Mouse (Mus musculus) stomach, embryonic 16.5 days (tissue): ENCODE results near the gene Rbks. TPM values are rescaled to one million over a fixed set of nuclear protein-coding genes. Genes with fewer than 3 reads are reported as not detected.

Experiments
- ATAC-seq: fragments of 200-750 bp; cut with Nextera tagmentation; 2 replicates; pipeline ENCODE4 v1.8.0; 2017; ENCODE audit warnings: moderate number of reproducible peaks, moderate TSS enrichment; ENCODE audit not compliant: insufficient read depth, low FRiP score
- H3K27ac ChIP-seq: fragments of 300-500 bp; sonication (generic); 2 replicates; pipeline ENCODE4 v1.5.1; 2014; ENCODE audit warnings: low read length
- H3K27me3 ChIP-seq: fragments of 300-500 bp; sonication (generic); 2 replicates; pipeline ENCODE4 v1.6.1; 2014; ENCODE audit warnings: low read length, control low read depth, mixed read lengths; ENCODE audit not compliant: control insufficient read depth, insufficient read depth
- H3K36me3 ChIP-seq: fragments of 300-500 bp; sonication (generic); 2 replicates; pipeline ENCODE4 v1.6.1; 2014; ENCODE audit warnings: low read length; ENCODE audit not compliant: control insufficient read depth, insufficient read depth
- H3K4me1 ChIP-seq: fragments of 300-500 bp; sonication (generic); 2 replicates; pipeline ENCODE4 v1.6.1; 2014; ENCODE audit warnings: low read length, control low read depth, mixed read lengths; ENCODE audit not compliant: control insufficient read depth, insufficient read depth
- H3K4me2 ChIP-seq: fragments of 300-500 bp; sonication (generic); 2 replicates; pipeline ENCODE4 v1.6.1; 2014; ENCODE audit warnings: low read depth, low read length, mixed read lengths
- H3K4me3 ChIP-seq: fragments of 300-500 bp; sonication (generic); replicated peaks from 2 replicates; pipeline ENCODE4 v1.5.1; 2014; ENCODE audit warnings: mild to moderate bottlenecking, low read length
- H3K9ac ChIP-seq: fragments of 300-500 bp; sonication (generic); 2 replicates; pipeline ENCODE4 v1.6.1; 2014; ENCODE audit warnings: low read length
- H3K9me3 ChIP-seq: fragments of 300-500 bp; sonication (generic); replicated peaks from 2 replicates; pipeline ENCODE4 v1.6.1; 2016; ENCODE audit warnings: low read length, control low read depth; ENCODE audit not compliant: control insufficient read depth
- WGBS: fragments of 180-500 bp; shearing (Covaris S2); extraction: QIAGEN DNeasy Blood & Tissue Kit; methylation state at CpG from one replicate; pipeline ENCODE4 v1.1.7; 2014; 5-methylcytosine and 5-hydroxymethylcytosine counted together
- polyA plus RNA-seq: library from polyadenylated mRNA; unstranded; fragments of >200 nt; fragmentation: Nextera tagmentation; extraction: Ambion mirVana; gene quantifications from 2 replicates; pipeline ENCODE4 v1.2.1, GENCODE M21; 2015

Gene Rbks
- polyA plus RNA-seq, 1 experiment from 2014 or later: 8.6 TPM

DNA sequence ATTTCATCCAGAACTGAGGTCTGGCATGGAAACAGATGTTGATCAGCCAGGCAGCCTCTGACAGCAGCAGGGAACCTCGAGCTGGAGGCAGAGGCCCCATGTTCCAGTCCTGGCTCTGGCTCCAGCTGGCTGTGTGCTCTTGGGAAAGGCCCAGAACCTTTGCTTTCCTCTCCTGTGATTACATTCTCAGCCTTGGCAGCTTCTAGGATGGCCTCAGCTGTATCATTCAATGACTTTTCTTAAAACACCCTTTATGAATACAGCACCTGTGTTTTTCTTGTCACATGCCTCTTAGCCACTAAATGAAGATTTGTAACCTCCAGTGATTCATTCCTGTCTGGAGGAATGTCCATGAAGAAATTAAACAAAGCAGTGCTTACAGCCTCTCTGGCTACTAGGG, 31.3 kb downstream of the Rbks start:
- Histone ChIP-seq H3K4me3 (no peak overlapping the region), H3K9ac (no peak overlapping the region), H3K36me3 (no peaks in the 10 kb centered on the region), H3K9me3 (no peaks in the 10 kb centered on the region), H3K4me2 (no peak overlapping the region), H3K4me1 (no peaks in the 10 kb centered on the region), H3K27ac (no peak overlapping the region; the same call in 1 of the 2 replicates), H3K27me3 (no peaks in the 10 kb centered on the region)
- ATAC-seq: no peak
- 25% methylated on average over 1 of the region's 1 CpGs for WGBS

DNA sequence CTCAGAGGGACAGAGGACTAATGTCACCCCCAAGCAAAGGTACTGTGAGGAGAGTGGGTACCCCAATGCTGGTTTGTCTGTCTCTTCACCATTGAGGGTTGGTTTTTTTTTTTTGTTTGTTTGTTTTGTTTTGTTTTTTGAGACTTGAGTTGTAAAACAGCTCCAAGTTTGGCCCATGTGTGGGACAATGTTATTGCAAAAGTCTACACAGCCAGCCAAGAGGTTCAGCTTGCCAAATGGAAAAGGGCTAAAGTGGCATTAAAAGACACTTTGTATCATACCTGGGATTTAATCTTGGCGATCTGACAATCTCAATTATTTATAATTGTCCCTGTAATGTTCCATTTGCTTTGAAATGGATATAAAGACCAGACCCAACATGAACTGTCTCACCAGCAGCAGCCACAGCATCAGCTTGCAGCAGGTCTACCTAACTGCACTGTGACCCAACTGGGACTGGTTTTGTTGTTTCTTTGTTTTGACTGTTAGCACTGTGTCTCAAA, 41.7 kb downstream of the Rbks start:
- Histone ChIP-seq H3K9me3 (0 out of 2 replicates have a peak, but pooled peaks cover 3% of the 10 kb centered on the region), H3K9ac (no peak overlapping the region), H3K36me3 (no peaks in the 10 kb centered on the region), H3K4me2 (no peak overlapping the region), H3K4me3 (no peak overlapping the region), H3K27ac (no peak overlapping the region), H3K27me3 (no peaks in the 10 kb centered on the region), H3K4me1 (no peaks in the 10 kb centered on the region)
- ATAC-seq: no peak
- 76% methylated on average over 1 of the region's 1 CpGs for WGBS

DNA sequence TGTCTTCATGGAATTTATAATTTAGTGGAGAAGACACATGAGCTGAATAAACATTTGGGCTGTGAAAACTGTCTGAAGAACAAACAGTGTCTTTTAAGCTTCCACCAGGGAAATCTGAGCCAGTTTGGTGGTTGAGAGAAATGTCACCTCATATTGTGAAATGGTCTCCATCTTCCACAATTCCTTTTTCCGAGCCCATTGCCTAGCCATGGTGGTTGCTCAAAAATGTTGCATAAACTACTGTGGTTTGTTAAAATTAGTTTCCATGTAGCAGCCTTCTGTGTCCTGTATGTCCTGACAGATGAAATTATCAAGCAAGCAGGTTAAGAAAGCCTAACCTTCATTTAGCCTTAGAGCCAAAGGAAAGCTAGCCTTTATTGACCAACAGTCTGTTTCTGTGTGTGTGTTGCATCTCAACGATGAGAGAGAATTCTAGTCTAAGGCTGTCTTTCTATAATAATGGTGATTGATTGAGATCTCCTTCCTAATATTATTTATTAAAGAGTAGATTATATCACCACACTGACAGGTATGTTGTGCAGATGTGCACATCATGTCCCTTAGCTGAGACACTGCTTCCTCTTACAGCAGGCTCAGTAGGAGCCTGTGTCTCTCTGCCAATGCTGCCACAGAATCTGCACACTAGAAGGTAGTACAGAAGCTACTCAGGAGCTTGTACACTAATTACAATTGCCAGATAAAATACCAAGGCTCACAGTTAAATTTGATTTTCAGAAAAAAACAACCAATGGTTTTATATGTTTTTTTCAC, 46.7 kb downstream of the Rbks start:
- H3K4me1 ChIP-seq: no peaks in the 10 kb centered on the region; the same call in 1 of the 2 replicates
- H3K9me3 ChIP-seq: 0 out of 2 replicates have a peak, but pooled peaks cover 3% of the 10 kb centered on the region
- ATAC-seq: no peak
- H3K27ac ChIP-seq: no peak overlapping the region
- no peak overlapping the region for H3K4me3 ChIP-seq
- H3K4me2 ChIP-seq: no peak overlapping the region
- no peaks in the 10 kb centered on the region for H3K36me3 ChIP-seq
- no peak overlapping the region for H3K9ac ChIP-seq
- H3K27me3 ChIP-seq: no peaks in the 10 kb centered on the region
- WGBS: 85% methylated on average over 2 of the region's 2 CpGs

DNA sequence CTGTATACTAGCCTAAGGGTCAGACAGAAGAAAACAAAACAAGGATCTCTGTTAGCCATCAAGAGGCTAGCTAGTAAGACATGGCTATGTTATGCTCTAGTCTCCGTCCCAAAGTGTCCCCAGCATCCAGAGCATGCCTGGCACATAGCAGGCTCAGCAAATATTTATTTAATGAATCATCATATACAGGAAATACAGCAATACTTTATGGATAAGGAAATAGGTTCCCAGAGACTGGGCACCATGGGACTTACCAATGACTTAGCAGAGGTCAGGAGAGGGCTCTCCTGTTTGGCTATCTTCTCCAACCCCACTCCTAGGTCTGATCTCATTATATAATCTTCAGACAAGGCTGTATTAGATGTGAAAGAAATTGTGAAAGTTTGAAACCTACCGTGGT, 50.1 kb downstream of the Rbks start:
- H3K4me3 ChIP-seq: no peak overlapping the region
- WGBS: 68% methylated on average over 2 of the region's 2 CpGs
- H3K36me3 ChIP-seq: no peaks in the 10 kb centered on the region
- H3K27me3 ChIP-seq: no peaks in the 10 kb centered on the region
- no peaks in the 10 kb centered on the region; the same call in 1 of the 2 replicates for H3K4me1 ChIP-seq
- no peak overlapping the region for H3K27ac ChIP-seq
- H3K9me3 ChIP-seq: no peaks in the 10 kb centered on the region
- no peak for ATAC-seq
- no peak overlapping the region for H3K4me2 ChIP-seq
- no peak overlapping the region for H3K9ac ChIP-seq

DNA sequence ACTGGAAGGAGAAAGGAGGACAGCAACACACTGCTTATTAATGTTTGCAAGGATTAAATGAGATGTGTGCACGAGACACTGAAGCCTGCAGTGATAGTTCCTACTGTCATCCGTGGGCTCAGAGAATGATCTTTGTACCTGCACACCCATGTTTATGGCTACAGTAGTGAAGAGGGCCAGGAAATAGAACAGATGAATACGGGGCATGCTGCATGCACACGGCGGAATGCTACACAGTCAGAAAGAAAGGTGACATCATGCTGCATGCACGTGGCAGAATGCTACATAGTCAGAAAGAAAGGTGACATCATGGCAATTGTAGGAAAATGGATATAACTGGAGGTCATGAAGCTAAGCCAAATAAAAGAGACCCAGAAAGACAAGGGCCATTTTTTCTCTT, 50.9 kb downstream of the Rbks start:
- Histone ChIP-seq H3K27me3 (no peaks in the 10 kb centered on the region), H3K9ac (no peak overlapping the region), H3K4me3 (no peak overlapping the region), H3K4me2 (no peak overlapping the region), H3K27ac (no peak overlapping the region), H3K36me3 (no peaks in the 10 kb centered on the region), H3K4me1 (no peaks in the 10 kb centered on the region; the same call in 1 of the 2 replicates), H3K9me3 (no peaks in the 10 kb centered on the region)
- no peak for ATAC-seq
- 79% methylated on average over 6 of the region's 6 CpGs for WGBS

DNA sequence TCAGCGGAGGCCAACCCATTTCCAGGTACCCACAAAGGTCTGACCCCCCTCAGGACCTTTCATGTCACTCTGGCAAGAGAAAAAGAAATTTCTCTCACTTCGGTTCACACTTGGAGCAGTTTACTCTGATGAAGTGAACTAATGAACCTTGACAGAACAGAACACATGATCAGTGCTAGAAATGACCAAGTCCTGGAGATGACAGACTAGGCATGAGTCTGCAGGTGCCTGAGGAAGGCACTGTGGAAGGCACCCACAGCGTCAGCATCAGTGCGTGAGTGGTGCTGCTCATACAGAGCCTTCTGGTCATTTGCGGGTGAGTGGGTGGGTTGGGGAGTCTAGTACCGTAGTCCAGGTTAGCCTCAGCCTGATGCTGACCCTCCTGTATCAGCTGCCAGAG, 51.6 kb downstream of the Rbks start:
- Histone ChIP-seq H3K27ac (no peak overlapping the region), H3K4me2 (no peak overlapping the region), H3K4me1 (no peaks in the 10 kb centered on the region; the same call in 1 of the 2 replicates), H3K4me3 (no peak overlapping the region), H3K27me3 (no peaks in the 10 kb centered on the region), H3K36me3 (no peaks in the 10 kb centered on the region), H3K9ac (no peak overlapping the region), H3K9me3 (no peaks in the 10 kb centered on the region)
- ATAC-seq: no peak
- 90% methylated on average over 6 of the region's 6 CpGs for WGBS

DNA sequence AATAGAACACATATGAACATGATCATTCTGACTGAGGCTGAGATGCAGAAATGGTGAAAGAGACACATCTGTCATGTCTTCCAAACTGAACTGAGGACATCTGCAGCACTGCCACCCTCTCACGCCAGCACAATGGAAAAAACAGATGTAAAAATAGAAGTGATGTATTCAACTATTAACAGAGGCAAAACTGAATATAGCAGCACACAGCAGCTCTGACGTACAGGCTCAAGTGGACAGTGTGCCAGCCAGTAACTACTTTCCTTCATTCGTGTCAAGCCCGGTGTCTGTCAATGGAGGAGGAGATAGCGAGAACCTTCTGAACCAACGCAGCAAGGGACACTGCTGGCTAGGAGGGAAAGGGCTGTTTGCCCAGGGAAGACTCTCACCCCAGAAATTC, 52.6 kb downstream of the Rbks start:
- WGBS: 78% methylated on average over 6 of the region's 6 CpGs
- Histone ChIP-seq H3K4me3 (no peak overlapping the region), H3K9ac (no peak overlapping the region), H3K36me3 (no peaks in the 10 kb centered on the region), H3K27me3 (no peaks in the 10 kb centered on the region), H3K4me1 (no peaks in the 10 kb centered on the region; the same call in 1 of the 2 replicates), H3K4me2 (no peak overlapping the region), H3K27ac (no peak overlapping the region), H3K9me3 (no peaks in the 10 kb centered on the region)
- no peak for ATAC-seq

DNA sequence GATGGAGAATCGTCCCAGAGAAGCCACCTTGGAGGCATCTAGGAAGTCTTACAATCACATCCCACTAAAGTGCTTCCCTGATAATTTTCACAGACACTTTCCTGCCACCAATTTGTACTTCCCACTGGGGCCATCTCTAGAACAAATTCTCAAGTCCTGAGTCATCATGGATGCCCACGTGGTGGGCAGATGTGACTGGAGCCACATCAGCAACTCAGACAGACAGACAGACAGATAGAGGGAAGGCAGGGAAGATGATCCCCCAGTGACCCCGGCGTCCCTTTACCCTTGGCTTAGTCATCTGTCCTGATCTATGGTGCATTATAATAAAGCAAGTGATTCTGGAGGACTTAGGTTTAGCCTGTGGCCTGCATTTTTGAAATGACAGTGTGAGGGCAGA, 53.2 kb downstream of the Rbks start:
- H3K36me3 ChIP-seq: no peaks in the 10 kb centered on the region

DNA sequence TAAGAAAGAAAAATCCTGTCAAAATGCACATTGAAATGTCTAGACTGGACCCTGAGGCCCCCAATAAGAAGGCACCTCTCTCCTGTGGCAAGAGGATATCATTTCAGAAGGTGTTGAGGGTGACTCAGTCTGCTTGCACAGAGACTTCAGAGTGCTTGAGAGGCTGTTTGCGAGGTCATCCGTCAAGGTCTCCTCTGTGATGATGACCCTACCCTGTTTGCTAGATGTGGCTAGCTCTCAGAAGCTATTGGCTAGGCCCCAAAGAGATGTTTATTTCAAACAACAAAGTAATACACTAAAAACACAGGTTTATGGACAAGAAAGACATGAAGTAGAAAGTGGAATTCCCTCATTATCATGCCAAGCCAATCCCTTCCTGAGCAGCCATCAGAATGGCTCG, 55.1 kb downstream of the Rbks start:
- H3K27ac ChIP-seq: no peak overlapping the region
- no peak overlapping the region for H3K4me3 ChIP-seq
- H3K27me3 ChIP-seq: no peaks in the 10 kb centered on the region
- no peak for ATAC-seq
- no peaks in the 10 kb centered on the region for H3K36me3 ChIP-seq
- H3K9me3 ChIP-seq: no peaks in the 10 kb centered on the region
- no peak overlapping the region for H3K9ac ChIP-seq
- 0 out of 2 replicates have a peak, but pooled peaks cover 2% of the 10 kb centered on the region for H3K4me1 ChIP-seq
- WGBS: 89% methylated on average over 3 of the region's 3 CpGs
- no peak overlapping the region for H3K4me2 ChIP-seq

More for the DNA sequence above, 53.2 kb downstream of the Rbks start:
- no peak for ATAC-seq
- WGBS: 75% methylated on average over 4 of the region's 4 CpGs
- H3K4me2 ChIP-seq: no peak overlapping the region
- H3K4me3 ChIP-seq: no peak overlapping the region
- H3K27ac ChIP-seq: no peak overlapping the region
- H3K9me3 ChIP-seq: no peaks in the 10 kb centered on the region
- no peaks in the 10 kb centered on the region; the same call in 1 of the 2 replicates for H3K4me1 ChIP-seq
- no peak overlapping the region for H3K9ac ChIP-seq
- no peaks in the 10 kb centered on the region for H3K27me3 ChIP-seq
